Mouse (Mus musculus): ENCODE measurements around the gene Man2b1.

DNA sequence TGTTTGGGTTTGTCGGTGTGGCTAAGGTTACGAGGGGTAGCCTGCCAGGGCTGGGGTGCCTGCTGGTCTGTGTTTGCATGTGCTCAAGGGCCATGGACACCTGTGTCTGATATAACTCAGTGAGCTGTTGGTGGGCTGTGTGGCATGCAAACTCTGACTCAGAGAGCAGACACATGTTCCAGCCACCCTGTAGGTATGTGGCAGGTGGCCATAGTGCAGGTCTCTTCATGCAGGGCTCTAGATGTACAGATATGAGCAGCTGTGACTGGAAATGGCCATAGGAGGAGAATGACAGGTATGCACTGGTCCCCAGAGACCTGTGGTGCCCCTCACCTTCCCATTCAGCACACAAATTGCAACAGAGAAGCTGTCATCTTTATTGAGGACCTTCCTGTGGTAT is 15.9 kb upstream of the Man2b1 start:
- TF ChIP-seq CTCF (IDR thresholded peaks at IDR 0.05; ENCODE audit: extremely low read depth, insufficient read depth, low read length), result no peak
- no peak for TF ChIP-seq POLR2A (IDR thresholded peaks at IDR 0.05; ENCODE audit: extremely low read depth, insufficient read depth, low read length)
